Mouse (Mus musculus) A20 (cell line): ENCODE results near the gene Bcl2l14.

Experiments
- DNase-seq: peaks from one replicate; pipeline ENCODE4 v3.0.0-alpha.2; 2011; ENCODE audit warnings: low read depth, low spot score

Bcl2l14 gene

GRCm38 (mm10) chr6:134396018-134396417 lies at the start of gene Bcl2l14:
Gene Bcl2l14 (plus strand): TSS chr6:134396318.
- DNase-seq, result no peak

DNA sequence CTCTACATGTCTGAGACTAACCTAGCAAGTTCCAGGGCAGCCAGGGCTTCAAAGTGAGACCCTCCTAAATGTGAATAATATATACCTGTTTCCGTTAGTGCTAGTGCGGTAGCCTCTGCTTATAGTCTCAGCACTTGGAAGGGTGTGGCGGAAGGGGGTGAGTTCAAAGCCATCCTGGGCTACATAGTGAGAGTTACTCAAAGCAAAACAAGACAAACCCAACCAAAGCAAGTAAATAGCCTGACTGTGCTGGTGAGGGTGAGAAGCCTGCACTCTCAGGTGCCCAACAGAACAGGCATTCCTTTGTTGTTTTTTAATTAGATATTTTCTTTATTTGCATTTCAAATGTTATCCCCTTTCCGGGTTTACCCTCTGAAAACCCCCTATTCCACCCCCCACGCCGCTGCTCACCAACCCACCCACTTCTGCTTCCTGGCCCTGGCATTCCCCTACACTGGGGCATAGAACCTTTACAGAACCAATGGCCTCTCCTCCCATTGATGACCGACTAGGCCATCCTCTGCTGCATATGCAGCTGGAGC lies 47.5 kb upstream of the Bcl2l14 start:
- no peak for DNase-seq

GRCm38 (mm10) chr6:134352881-134353280 lies 43.2 kb upstream of the Bcl2l14 start:
- no peak for DNase-seq

- no peak for DNase-seq
These were observed 42.4 kb upstream of the Bcl2l14 start for GRCm38 (mm10) chr6:134353751-134354150.

DNA sequence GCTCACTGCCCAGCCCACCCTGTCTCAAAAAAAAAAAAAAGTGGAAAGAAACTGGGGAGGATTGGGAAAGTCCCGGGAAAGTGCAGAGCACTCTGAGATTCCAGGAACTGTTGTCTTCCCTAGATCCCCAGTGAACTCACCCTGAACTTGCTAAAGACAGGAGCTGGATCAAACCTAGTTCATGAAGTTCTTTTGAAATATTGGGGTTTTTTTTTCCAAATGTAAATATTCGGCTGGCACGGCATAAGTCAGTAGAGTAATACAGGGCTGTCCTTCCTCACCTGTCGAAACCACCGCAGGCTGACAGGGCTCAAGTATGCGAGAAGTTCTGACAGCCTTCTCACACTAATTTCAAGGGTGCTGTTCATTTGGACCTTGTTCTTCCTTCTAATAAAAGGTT lies 38.5 kb upstream of the Bcl2l14 start:
- DNase-seq, result no peak

DNA sequence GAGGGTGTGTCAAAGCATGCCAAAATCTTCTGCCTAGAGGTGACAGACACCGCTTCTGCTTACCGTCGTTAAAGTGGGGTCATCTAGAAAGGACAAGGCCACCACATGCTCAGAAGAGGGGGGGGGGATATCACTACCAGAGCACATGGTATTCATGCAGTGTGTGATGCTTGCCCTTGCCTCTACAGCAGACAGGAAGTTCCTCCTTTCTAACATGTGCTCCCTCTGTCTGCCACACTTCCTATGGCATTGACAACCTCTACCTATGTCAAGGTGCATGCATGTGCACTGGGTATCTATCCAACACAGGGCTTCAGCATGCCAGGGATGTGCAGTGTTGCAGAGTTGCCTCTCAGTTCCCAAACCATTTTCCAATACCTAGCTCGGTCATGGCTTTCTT lies 36.0 kb upstream of the Bcl2l14 start:
- DNase-seq, result no peak

GRCm38 (mm10) chr6:134364644-134365043 lies 31.5 kb upstream of the Bcl2l14 start:
- DNase-seq, result no peak

- DNase-seq, result no peak
These were observed 30.2 kb upstream of the Bcl2l14 start for GRCm38 (mm10) chr6:134365952-134366351.

- no peak for DNase-seq
These were observed 29.5 kb upstream of the Bcl2l14 start for GRCm38 (mm10) chr6:134366366-134367351.

DNA sequence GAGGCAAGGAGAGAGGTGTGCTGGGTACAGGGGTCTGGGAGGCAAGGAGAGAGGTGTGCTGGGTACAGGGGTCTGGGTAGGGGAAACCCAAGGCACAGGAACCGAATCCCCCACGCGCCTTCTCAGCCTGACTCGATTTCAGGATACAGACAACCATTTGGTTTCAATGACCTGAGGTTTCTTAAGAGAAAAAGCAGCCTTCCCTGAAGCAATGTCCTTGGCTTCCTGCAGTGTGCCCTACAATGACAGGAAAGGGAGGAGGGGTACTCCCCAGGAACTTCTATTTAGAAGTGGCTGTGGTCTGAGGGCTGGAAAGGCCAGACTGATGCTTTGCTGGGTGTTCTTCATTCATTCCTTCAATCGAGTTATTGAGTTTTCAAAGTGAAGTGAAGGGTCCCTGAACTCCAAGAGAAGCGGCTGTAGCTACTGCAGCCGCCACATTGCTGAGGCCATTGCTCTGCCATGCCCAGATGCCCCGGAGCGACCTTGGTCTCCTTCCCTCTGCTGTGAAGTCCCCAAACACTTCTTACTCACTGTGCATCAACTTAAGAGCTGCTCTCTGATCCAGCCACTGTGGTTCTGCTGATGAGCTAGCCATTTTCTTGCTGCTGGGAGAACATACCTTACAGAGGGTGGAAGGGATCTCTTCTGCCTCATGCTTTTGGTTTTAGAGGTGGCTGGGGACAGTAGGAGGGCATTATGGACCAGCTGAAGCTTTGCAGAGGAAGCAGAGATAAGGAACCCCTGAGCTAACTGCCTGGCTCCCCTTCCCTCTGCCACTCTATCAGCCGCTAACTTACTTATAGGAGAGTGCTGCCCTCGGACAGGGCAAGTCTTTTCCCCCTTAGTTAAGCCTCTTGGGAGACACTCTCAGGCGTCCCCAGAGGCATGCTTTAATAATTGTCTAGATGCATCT lies 28.5 kb upstream of the Bcl2l14 start:
- no peak for DNase-seq

DNA sequence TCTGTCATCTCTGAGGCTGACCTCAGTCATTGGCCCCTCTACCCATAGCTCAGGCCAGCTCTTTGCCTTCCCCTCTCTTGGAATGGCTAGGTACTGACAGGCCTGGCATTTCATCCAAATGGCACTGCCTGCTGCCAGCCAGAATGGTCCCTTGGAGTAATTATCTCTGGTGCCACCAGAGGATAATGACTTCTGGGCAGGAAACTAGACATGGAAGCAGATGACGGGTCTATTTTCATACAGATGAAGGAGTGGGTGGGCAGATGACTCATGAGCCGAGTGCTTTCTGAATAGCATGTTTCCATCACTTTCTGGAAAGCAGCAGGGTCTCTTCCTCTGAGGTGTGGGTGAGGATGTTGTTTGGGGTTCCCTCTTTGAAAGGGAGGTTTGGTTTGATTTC lies 23.2 kb upstream of the Bcl2l14 start:
- no peak for DNase-seq

DNA sequence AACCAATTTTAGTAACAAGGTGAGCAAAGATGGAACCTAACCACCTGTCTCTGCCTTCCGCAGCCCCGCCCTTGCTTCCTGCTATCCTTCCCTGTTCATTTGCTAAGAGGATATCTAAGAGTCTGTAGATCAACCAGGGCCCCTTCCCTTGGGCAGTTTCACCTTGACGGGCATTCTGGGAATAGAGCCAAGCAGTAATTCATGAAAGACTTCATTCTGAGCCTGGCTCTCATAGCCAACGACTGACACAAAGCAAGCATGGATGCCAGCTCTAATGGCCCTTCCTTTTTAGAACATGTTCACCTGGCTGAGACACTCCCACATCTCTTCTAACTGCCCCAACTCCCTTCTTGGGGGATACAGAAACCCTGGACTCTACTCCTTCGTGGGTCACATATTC lies 18.9 kb upstream of the Bcl2l14 start:
- no peak for DNase-seq

- no peak for DNase-seq
These were observed 18.3 kb upstream of the Bcl2l14 start for GRCm38 (mm10) chr6:134377856-134378255.

- DNase-seq, result no peak
These were observed 14.7 kb upstream of the Bcl2l14 start for GRCm38 (mm10) chr6:134381462-134381861.

GRCm38 (mm10) chr6:134385931-134386330 lies 10.2 kb upstream of the Bcl2l14 start:
- DNase-seq, result no peak

DNA sequence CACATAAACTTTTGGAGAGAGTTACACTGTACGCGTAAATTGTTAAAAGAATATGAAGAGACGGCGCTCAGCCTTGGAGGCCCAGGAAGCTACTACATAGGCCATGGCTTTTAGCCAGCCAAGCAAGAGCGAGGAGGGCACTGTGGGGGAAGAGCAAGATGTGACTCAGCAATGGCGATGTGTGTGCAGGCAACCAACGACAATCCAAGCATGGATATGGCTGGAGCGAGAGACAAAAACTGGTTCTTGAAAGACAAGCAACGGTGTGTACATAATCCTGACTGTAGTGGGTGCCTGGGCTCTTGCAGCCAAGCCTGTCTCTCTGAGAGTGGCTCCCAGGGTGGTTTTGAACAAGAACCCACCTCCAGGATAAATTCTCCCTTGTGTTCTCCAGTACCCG lies 8.7 kb upstream of the Bcl2l14 start:
- DNase-seq, result no peak

- DNase-seq, result no peak
These were observed 7.6 kb upstream of the Bcl2l14 start for GRCm38 (mm10) chr6:134388424-134389110.

DNA sequence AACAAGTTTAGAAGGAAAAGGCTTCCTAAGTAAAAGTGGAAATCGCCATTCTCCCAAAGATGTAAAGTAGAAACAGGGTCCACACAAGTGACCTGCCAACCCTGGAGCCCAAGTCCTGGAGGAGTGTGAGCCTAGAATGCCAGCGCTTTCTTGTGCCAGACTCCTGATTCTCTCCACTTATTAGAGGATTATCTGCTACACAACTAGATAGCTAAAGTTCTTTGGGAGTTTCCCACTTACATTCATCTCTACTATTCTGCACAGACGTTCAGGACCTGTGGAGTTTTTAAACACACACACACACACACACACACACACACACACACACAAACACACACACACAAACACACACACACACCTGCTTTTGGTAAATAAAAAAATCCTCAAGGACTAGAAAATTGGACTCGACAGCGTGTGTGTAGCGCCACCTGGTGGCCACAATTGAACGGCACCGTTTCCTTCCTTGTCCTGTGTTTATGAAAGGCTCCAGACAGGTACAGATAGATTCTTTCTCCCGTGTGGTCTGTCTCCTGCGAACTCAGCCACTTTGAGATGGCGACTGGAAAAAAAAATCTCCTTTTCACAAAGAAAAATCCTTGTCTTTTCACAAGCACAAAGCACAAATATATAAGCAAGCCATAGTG lies 6.7 kb upstream of the Bcl2l14 start:
- peak; percentile 76 for DNase-seq

DNA sequence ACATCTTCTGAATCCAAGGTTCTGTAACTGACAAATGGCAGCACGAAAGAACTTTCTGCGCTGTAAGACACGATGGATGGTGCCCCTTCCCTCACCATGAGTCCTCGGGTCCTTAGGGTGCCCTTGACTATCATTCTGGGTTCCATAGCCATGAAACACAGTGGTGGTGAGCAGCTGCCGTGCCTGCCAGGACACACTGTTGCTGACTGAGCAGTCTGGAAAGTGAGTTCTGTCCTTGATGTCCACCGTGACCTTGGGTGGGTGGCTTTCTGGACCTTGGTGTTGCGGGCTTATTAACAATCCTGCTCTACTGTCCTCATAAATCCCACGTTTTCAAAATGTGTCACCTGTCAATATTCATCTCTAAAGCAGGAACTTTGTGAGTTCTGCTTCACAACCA lies 6.2 kb upstream of the Bcl2l14 start:
- no peak for DNase-seq

GRCm38 (mm10) chr6:134390837-134391236 lies 5.3 kb upstream of the Bcl2l14 start:
- DNase-seq, result no peak
